Mouse (Mus musculus): ENCODE measurements at regions not wholly inside any gene's neighbourhood (a gene's known extent, or its start where the extent isn't known, plus 50 kb on each side); places are given as distances from the start of the nearest gene placed in this dataset.

DNA sequence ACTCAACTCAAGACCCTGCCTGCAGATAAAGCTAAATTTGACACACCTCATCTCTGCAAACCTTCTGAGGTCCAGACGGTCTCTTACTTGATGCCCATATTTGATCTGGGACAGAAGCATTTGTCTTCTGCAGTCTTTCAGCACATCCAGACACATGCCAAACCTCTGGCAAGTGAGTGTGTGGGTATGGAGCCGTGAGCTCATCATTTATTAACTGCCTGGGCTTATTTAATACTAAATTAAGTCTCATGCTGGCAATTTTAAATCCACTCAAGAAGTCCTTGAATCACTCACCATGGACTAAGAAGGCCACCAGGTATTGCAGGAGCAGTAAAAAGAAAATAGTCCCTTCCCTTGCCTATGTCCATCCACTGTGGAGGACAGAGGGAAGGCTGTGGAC is 554.4 kb upstream of the Nox3 start:
- Histone ChIP-seq H3K36me3 (no peaks in the 10 kb centered on the region), H3K9ac (no peak overlapping the region), H3K4me3 (no peak overlapping the region), H3K4me2 (no peak overlapping the region), H3K4me1 (replicated peaks) (no peaks in the 10 kb centered on the region), H3K27me3 (no peaks in the 10 kb centered on the region), H3K9me3 (replicated peaks) (no peaks in the 10 kb centered on the region), H3K27ac (no peak overlapping the region)
- ATAC-seq (replicated peaks; ENCODE audit: insufficient number of reproducible peaks, insufficient read depth, low FRiP score, low read depth), result no peak
- 75% methylated on average over 2 of the region's 2 CpGs for WGBS

- ATAC-seq (replicated peaks; ENCODE audit: insufficient number of reproducible peaks, insufficient read depth, low FRiP score, low read depth), result no peak
- 51% methylated on average over 6 of the region's 6 CpGs for WGBS
Observed at GRCm38 (mm10) chr17:4265471-4265870, 569.4 kb upstream of the Nox3 start.

DNA sequence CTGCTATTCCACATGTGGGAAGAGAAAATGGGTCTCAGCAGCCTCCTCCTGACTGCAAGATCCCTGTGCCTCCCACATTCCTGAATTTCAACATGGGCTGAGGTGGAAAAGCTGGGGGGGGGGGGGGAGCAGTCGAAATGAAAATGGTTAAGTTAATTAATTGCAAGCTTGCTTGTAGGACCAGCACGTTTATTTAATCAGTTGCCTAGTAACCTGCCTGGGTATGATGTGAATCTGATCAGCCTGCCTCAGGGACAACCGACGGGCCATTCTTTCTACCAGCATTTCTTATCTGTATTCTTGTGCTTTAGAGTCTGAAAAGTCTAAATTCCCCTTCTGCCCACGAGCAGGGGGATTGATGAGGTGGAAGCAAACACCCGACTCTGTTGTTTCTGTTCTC is 569.9 kb upstream of the Nox3 start:
- 0 out of 2 replicates have a peak, but pooled peaks cover 8% of the 10 kb centered on the region for H3K4me1 ChIP-seq (replicated peaks)
- no peak overlapping the region for H3K27ac ChIP-seq
- no peak overlapping the region for H3K9ac ChIP-seq
- H3K4me2 ChIP-seq, result no peak overlapping the region
- H3K36me3 ChIP-seq, result no peaks in the 10 kb centered on the region
- H3K27me3 ChIP-seq, result no peaks in the 10 kb centered on the region
- 12% methylated on average over 6 of the region's 6 CpGs for WGBS
- H3K4me3 ChIP-seq, result no peak overlapping the region
- no peak for ATAC-seq (replicated peaks; ENCODE audit: insufficient number of reproducible peaks, insufficient read depth, low FRiP score, low read depth)
- H3K9me3 ChIP-seq (replicated peaks), result no peaks in the 10 kb centered on the region; the same call in 1 of the 2 replicates

More at GRCm38 (mm10) chr17:4265471-4265870, 569.4 kb upstream of the Nox3 start:
- Histone ChIP-seq H3K36me3 (no peaks in the 10 kb centered on the region), H3K9me3 (replicated peaks) (no peaks in the 10 kb centered on the region; the same call in 1 of the 2 replicates), H3K27ac (no peak overlapping the region), H3K9ac (no peak overlapping the region), H3K27me3 (no peaks in the 10 kb centered on the region), H3K4me1 (replicated peaks) (0 out of 2 replicates have a peak, but pooled peaks cover 8% of the 10 kb centered on the region), H3K4me3 (no peak overlapping the region), H3K4me2 (no peak overlapping the region)

DNA sequence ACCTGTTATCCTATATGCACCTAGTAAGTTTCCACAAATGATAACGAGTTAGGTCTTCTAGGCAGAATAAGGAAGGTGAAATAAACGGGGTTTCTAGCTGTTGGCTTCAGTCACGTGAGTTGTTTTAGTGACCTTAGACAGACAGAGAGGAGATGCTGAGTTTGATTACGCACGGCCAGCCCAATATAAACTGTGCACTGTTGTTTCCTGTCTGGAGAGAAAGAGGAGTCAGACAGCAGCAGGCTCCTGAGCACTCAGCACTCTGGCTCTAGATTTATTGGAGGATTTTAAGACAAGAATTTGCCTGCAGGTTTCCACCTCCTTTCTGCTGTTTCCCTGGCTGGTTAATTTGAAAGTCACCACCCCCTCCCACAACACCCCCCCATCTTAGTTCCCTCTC is 570.4 kb upstream of the Nox3 start:
- 23% methylated on average over 5 of the region's 5 CpGs for WGBS
- H3K4me2 ChIP-seq, result no peak overlapping the region
- H3K4me3 ChIP-seq, result no peak overlapping the region
- H3K27ac ChIP-seq, result no peak overlapping the region
- H3K36me3 ChIP-seq, result no peaks in the 10 kb centered on the region
- ATAC-seq (replicated peaks; ENCODE audit: insufficient number of reproducible peaks, insufficient read depth, low FRiP score, low read depth), result no peak
- H3K9ac ChIP-seq, result no peak overlapping the region
- no peaks in the 10 kb centered on the region for H3K27me3 ChIP-seq
- no peaks in the 10 kb centered on the region; the same call in 1 of the 2 replicates for H3K9me3 ChIP-seq (replicated peaks)
- 0 out of 2 replicates have a peak, but pooled peaks cover 8% of the 10 kb centered on the region for H3K4me1 ChIP-seq (replicated peaks)

GRCm38 (mm10) chr17:4268380-4268779 is 572.3 kb upstream of the Nox3 start:
- no peak overlapping the region for H3K9ac ChIP-seq
- H3K27me3 ChIP-seq, result no peaks in the 10 kb centered on the region
- H3K4me2 ChIP-seq, result no peak overlapping the region
- no peaks in the 10 kb centered on the region for H3K9me3 ChIP-seq (replicated peaks)
- H3K36me3 ChIP-seq, result no peaks in the 10 kb centered on the region
- no peak overlapping the region for H3K27ac ChIP-seq
- no peak for ATAC-seq (replicated peaks; ENCODE audit: insufficient number of reproducible peaks, insufficient read depth, low FRiP score, low read depth)
- WGBS, result 72% methylated on average over 5 of the region's 5 CpGs
- no peak overlapping the region for H3K4me3 ChIP-seq
- H3K4me1 ChIP-seq (replicated peaks), result 0 out of 2 replicates have a peak, but pooled peaks cover 8% of the 10 kb centered on the region

DNA sequence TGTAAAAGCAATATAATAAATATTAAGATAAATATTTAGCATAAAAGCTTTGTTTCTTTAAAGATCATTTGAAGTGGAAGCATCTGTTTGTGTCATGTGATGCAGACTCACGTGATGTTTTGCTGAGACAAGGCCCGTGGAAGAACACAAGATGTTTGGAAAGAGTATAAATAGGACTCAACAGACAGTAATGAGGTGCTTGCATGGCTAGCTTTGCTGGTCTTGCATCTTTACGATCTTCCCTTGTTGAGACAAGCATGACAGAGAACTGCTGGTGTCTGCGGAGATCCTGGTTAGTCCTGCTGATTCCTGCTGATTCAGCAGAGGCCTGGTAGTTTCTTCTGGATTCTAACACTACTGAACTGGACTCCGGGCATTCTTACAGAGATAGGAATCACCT is 576.4 kb upstream of the Nox3 start:
- H3K27me3 ChIP-seq, result no peaks in the 10 kb centered on the region
- ATAC-seq (replicated peaks; ENCODE audit: insufficient number of reproducible peaks, insufficient read depth, low FRiP score, low read depth), result no peak

GRCm38 (mm10) chr17:4276722-4277121 is 580.7 kb upstream of the Nox3 start:
- Histone ChIP-seq H3K4me3 (no peak overlapping the region), H3K27ac (no peak overlapping the region), H3K9me3 (replicated peaks) (no peaks in the 10 kb centered on the region), H3K9ac (no peak overlapping the region), H3K4me2 (no peak overlapping the region), H3K4me1 (replicated peaks) (no peaks in the 10 kb centered on the region), H3K27me3 (no peaks in the 10 kb centered on the region), H3K36me3 (no peaks in the 10 kb centered on the region)
- 63% methylated on average over 4 of the region's 4 CpGs for WGBS
- ATAC-seq (replicated peaks; ENCODE audit: insufficient number of reproducible peaks, insufficient read depth, low FRiP score, low read depth), result no peak

More for the DNA sequence above, 576.4 kb upstream of the Nox3 start:
- H3K9me3 ChIP-seq (replicated peaks), result no peaks in the 10 kb centered on the region
- no peak overlapping the region for H3K27ac ChIP-seq
- no peak overlapping the region for H3K4me2 ChIP-seq
- no peaks in the 10 kb centered on the region for H3K4me1 ChIP-seq (replicated peaks)
- H3K4me3 ChIP-seq, result no peak overlapping the region
- 76% methylated on average over 5 of the region's 5 CpGs for WGBS
- no peak overlapping the region for H3K9ac ChIP-seq
- H3K36me3 ChIP-seq, result no peaks in the 10 kb centered on the region

- Histone ChIP-seq H3K9me3 (replicated peaks) (no peaks in the 10 kb centered on the region), H3K36me3 (no peaks in the 10 kb centered on the region), H3K4me3 (no peak overlapping the region), H3K4me1 (replicated peaks) (no peaks in the 10 kb centered on the region), H3K27ac (no peak overlapping the region), H3K27me3 (no peaks in the 10 kb centered on the region), H3K4me2 (no peak overlapping the region), H3K9ac (no peak overlapping the region)
- 48% methylated on average over 4 of the region's 4 CpGs for WGBS
- ATAC-seq (replicated peaks; ENCODE audit: insufficient number of reproducible peaks, insufficient read depth, low FRiP score, low read depth), result no peak
Observed at GRCm38 (mm10) chr17:4278239-4278827, 582.3 kb upstream of the Nox3 start.

DNA sequence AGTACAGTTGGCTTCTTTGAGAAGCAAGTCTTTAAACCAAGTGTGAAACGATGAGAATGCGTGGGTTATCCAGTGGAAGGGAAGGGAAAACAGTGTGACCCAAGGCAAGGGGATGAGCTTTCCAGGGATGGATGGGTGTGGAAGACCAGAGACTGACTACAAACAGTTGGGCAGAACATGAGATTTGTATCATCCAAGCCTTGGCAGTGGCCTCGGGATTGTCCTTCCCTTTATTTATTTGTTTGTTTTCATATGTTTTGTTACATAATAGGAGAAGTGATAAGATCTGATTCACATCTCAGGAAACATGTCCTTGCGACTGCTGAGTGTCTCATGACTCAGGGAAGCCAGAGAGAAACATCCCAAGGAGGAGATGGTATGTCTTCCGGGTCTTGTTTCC is 585.4 kb upstream of the Nox3 start:
- Histone ChIP-seq H3K9me3 (replicated peaks) (no peaks in the 10 kb centered on the region), H3K27me3 (no peaks in the 10 kb centered on the region), H3K4me2 (no peak overlapping the region), H3K4me3 (no peak overlapping the region), H3K9ac (no peak overlapping the region), H3K27ac (no peak overlapping the region), H3K36me3 (no peaks in the 10 kb centered on the region), H3K4me1 (replicated peaks) (no peaks in the 10 kb centered on the region)
- 67% methylated on average over 5 of the region's 5 CpGs for WGBS
- ATAC-seq (replicated peaks; ENCODE audit: insufficient number of reproducible peaks, insufficient read depth, low FRiP score, low read depth), result no peak

- no peak for ATAC-seq (replicated peaks; ENCODE audit: insufficient number of reproducible peaks, insufficient read depth, low FRiP score, low read depth)
- WGBS, result 66% methylated on average over 2 of the region's 2 CpGs
Observed at GRCm38 (mm10) chr17:4291418-4291817, 595.4 kb upstream of the Nox3 start.

DNA sequence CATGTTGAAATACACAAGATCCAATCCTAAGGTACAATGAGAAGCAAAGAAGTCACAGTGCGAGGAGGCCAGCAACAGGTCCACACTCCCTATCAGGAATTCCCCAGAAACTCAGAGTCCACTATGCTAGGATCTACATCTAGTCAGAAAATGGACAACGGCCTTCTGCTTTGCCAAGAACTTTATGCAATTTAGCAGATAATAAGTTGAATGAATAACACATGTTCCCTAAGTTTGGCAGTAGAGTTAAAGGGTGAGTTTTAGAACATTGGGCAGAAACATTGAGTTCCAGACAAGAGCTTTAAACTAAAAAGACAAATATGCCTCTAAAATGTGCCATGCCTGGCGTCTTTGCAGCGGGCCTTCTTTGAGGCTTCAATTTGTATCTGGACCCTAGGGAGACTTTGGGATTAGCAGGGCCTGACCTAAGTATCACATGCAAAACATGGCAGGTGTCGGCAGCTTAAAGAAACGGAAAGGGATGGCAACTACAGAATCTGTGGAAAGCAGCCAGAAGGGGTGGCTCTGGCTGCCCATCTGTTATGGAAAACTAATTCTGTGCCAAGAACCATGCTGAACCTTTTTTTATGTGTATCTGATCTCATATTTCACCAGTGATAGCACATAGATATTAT is 600.6 kb upstream of the Nox3 start:
- ATAC-seq (replicated peaks; ENCODE audit: insufficient number of reproducible peaks, insufficient read depth, low FRiP score, low read depth), result no peak
- Histone ChIP-seq H3K4me1 (replicated peaks) (0 out of 2 replicates have a peak, but pooled peaks cover 2% of the 10 kb centered on the region), H3K27me3 (no peaks in the 10 kb centered on the region), H3K27ac (no peak overlapping the region), H3K9me3 (replicated peaks) (no peaks in the 10 kb centered on the region), H3K36me3 (no peaks in the 10 kb centered on the region), H3K9ac (no peak overlapping the region), H3K4me2 (no peak overlapping the region), H3K4me3 (no peak overlapping the region)
- 73% methylated on average over 6 of the region's 6 CpGs for whole genome bisulfite sequencing

More at GRCm38 (mm10) chr17:4291418-4291817, 595.4 kb upstream of the Nox3 start:
- Histone ChIP-seq H3K9ac (no peak overlapping the region), H3K9me3 (replicated peaks) (no peaks in the 10 kb centered on the region), H3K27me3 (no peaks in the 10 kb centered on the region), H3K4me3 (no peak overlapping the region), H3K4me2 (no peak overlapping the region), H3K4me1 (replicated peaks) (no peaks in the 10 kb centered on the region), H3K27ac (no peak overlapping the region), H3K36me3 (no peaks in the 10 kb centered on the region)

DNA sequence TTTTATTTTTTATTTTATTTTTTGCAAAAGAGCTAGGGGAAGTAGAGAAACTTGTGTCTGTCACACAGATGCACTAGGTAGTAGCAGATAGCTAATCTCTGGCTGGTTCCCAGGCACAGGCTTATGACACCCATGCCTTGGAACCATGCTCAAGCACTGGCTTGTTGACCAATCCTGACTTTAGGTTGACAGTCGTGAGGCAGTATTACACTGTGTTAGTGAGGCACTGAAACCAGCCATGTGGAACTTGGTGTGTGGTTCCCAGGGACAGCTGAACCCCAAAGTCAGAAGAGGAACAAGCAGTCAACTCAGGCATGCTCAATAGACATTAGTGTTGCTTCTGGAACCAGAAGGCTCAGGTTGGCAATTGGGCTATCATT is 601.1 kb upstream of the Nox3 start:
- no peak for ATAC-seq (replicated peaks; ENCODE audit: insufficient number of reproducible peaks, insufficient read depth, low FRiP score, low read depth)
- WGBS, result 72% methylated on average over 1 of the region's 1 CpGs
- Histone ChIP-seq H3K9ac (no peak overlapping the region), H3K4me2 (no peak overlapping the region), H3K4me3 (no peak overlapping the region), H3K36me3 (no peaks in the 10 kb centered on the region), H3K4me1 (replicated peaks) (0 out of 2 replicates have a peak, but pooled peaks cover 2% of the 10 kb centered on the region), H3K27ac (no peak overlapping the region), H3K9me3 (replicated peaks) (no peaks in the 10 kb centered on the region), H3K27me3 (no peaks in the 10 kb centered on the region)
